Mouse (Mus musculus) heart, adult 2 months (tissue): ENCODE data around the gene Dbf4.

ENCODE experiments used
- CTCF ChIP-seq: fragments of 200-600 bp; IDR thresholded peaks from 2 replicates; pipeline ENCODE4 v1.8.1; 2022; ENCODE audit warnings: antibody characterized with exemption, mild to moderate bottlenecking, moderate library complexity
- POLR2A ChIP-seq: fragments of 200-500 bp; IDR thresholded peaks from 2 replicates; pipeline ENCODE4 v1.6.1; 2011; ENCODE audit warnings: mild to moderate bottlenecking, low read depth, low read length, control low read depth; ENCODE audit not compliant: insufficient read depth

- TF ChIP-seq POLR2A: no peak
- TF ChIP-seq CTCF: no peak
Measured at GRCm38 (mm10) chr5:8425899-8426298, 3.4 kb upstream of the Dbf4 start.
